13 mouse cellular contexts compared by ENCODE assay signal in the genomic region with DNA sequence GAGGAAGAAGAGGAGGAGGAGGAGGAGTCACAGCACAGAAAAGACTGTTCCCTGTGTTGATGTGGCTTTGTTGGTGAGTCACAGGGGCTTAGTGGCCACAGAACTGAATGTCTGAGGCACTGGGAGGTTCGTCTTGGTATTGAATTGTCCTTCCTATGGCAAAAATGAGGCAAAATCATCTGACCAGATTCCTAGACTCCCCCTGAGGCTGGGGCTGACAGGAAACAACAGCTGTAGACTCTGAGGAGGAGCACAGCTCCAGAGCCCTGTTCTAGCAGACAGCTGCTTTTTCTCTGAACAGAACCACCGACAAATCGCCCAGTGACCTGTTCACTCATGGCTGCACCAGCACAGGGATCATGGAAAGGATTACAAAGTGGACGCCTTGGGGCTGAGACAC.
DNase-seq lines count a peak whose midpoint lies in the region; ATAC-seq lines count a peak whose summit lies in the region.
"Had no signal": no experiment of that assay in that cellular context is flagged by ENCODE, and none has a peak within 500 bp of the region (broad histone marks: within the 10 kb centered on the region; RNA-seq: fewer than 3 reads in every experiment).

No protein-coding gene starts in this region.

- no peak overlapping the region for H3K4me3 ChIP-seq in heart, embryonic 14.5 days (ENCODE audit: control insufficient read depth in 1 of 2, insufficient read depth in 1 of 2, low read depth in 1 of 2, low read length in 2 of 2)
- no peak overlapping the region for H3K4me3 ChIP-seq in embryonic facial prominence, embryonic 14.5 days (ENCODE audit: low read depth, low read length)
- no peak overlapping the region for H3K4me3 ChIP-seq in midbrain, embryonic 13.5 days (replicated peaks)

- H3K27me3 ChIP-seq in heart, embryonic 14.5 days (ENCODE audit: control insufficient read depth, insufficient read depth, low read length) = no peaks in the 10 kb centered on the region
- H3K27me3 ChIP-seq in embryonic facial prominence, embryonic 14.5 days (replicated peaks; ENCODE audit: control insufficient read depth, insufficient read depth, low read length) = no peaks in the 10 kb centered on the region
- H3K27me3 ChIP-seq in midbrain, embryonic 13.5 days = no peaks in the 10 kb centered on the region; the same call in 1 of the 2 replicates

- H3K4me1 ChIP-seq in heart, embryonic 14.5 days (ENCODE audit: control insufficient read depth in 2 of 2, insufficient read depth in 2 of 2, low read length in 2 of 2) = peaks cover 7 to 8% of the 10 kb centered on the region in 2 experiments; a peak in 3 of 4 replicates
- peaks cover 38% of the 10 kb centered on the region for H3K4me1 ChIP-seq in embryonic facial prominence, embryonic 14.5 days (ENCODE audit: control insufficient read depth, insufficient read depth, low read length)
- H3K4me1 ChIP-seq in midbrain, embryonic 13.5 days (replicated peaks) = peaks cover 67% of the 10 kb centered on the region

- H3K36me3 ChIP-seq in heart, embryonic 14.5 days (ENCODE audit: control insufficient read depth, insufficient read depth, low read length) = no peaks in the 10 kb centered on the region
- no peaks in the 10 kb centered on the region for H3K36me3 ChIP-seq in embryonic facial prominence, embryonic 14.5 days (ENCODE audit: control insufficient read depth, insufficient read depth, low read length)
- H3K36me3 ChIP-seq in midbrain, embryonic 13.5 days = no peaks in the 10 kb centered on the region

- intact Hi-C loops in heart, postnatal 25 days (cut with DNase I) = loop anchor here (5.0 kb wide), 2 partner anchors 229 to 369 kb away; partner anchors contain the start of genes Chek2 and Hscb

- no peak overlapping the region for H3K4me2 ChIP-seq in heart, embryonic 14.5 days (ENCODE audit: low read length)
- no peak overlapping the region for H3K4me2 ChIP-seq in embryonic facial prominence, embryonic 14.5 days (ENCODE audit: low read depth, low read length)
- no peak overlapping the region for H3K4me2 ChIP-seq in midbrain, embryonic 13.5 days (replicated peaks)

- H3K27ac ChIP-seq in heart, embryonic 14.5 days (replicated peaks in 1 of 2; ENCODE audit: control insufficient read depth in 1 of 2, insufficient read depth in 1 of 2, low read depth in 2 of 2, low read length in 2 of 2) = peak overlapping the region; percentile 6 to 25; a peak in 1 of 4 replicates
- H3K27ac ChIP-seq in embryonic facial prominence, embryonic 14.5 days (replicated peaks; ENCODE audit: low read depth, low read length) = no peak overlapping the region; the same call in 1 of the 2 replicates
- H3K27ac ChIP-seq in midbrain, embryonic 13.5 days = peak overlapping the region; percentile 52

- WGBS in heart, embryonic 14.5 days = 40% methylated on average over 4 of the region's 4 CpGs
- WGBS in embryonic facial prominence, embryonic 14.5 days = 23% methylated on average over 4 of the region's 4 CpGs
- 29% methylated on average over 4 of the region's 4 CpGs for WGBS in midbrain, embryonic 13.5 days

- no peaks in the 10 kb centered on the region for H3K9me3 ChIP-seq in heart, embryonic 14.5 days (ENCODE audit: control insufficient read depth, low read length)
- H3K9me3 ChIP-seq in embryonic facial prominence, embryonic 14.5 days (ENCODE audit: control insufficient read depth, low read length) = no peaks in the 10 kb centered on the region
- no peaks in the 10 kb centered on the region for H3K9me3 ChIP-seq in midbrain, embryonic 13.5 days

- ATAC-seq in heart, embryonic 14.5 days (ENCODE audit: insufficient number of reproducible peaks, insufficient read depth, low FRiP score, low read depth) = no peak
- peak; percentile 56; the same call in 1 of the 2 replicates for ATAC-seq in embryonic facial prominence, embryonic 14.5 days (ENCODE audit: low read depth)
- ATAC-seq in midbrain, embryonic 13.5 days = no peak

- DNase-seq in heart, postnatal 25 days (ENCODE audit: low spot score) = no peak
- peak; percentile 85 for DNase-seq in 3T3-L1 (ENCODE audit: low read depth, low spot score)
- peak; percentile 81 for DNase-seq in embryonic facial prominence, embryonic 14.5 days (ENCODE audit: low spot score)
- no peak for DNase-seq in layer of hippocampus, adult 8-10 months (ENCODE audit: low spot score in 2 of 2)
- no peak for DNase-seq in layer of hippocampus, postnatal 25 days (ENCODE audit: extremely low spot score in 1 of 2, low spot score in 1 of 2)
- no peak for DNase-seq in left cerebral cortex, adult 8-10 months (ENCODE audit: low spot score in 2 of 2)
- DNase-seq: adrenal gland, adult 8-10 months; cerebellum, adult 9-10 months; liver; right cerebral cortex, postnatal 25 days; thymus, postnatal 36 days had no signal

- no peak overlapping the region for H3K9ac ChIP-seq in heart, embryonic 14.5 days (ENCODE audit: low read length)
- H3K9ac ChIP-seq in embryonic facial prominence, embryonic 14.5 days (ENCODE audit: low read depth, low read length) = no peak overlapping the region
- H3K9ac ChIP-seq in midbrain, embryonic 13.5 days (replicated peaks) = no peak overlapping the region

Comparison
In these comparisons a context has a peak if more than half of its experiments do, and no peak if none do; other contexts are left out.
1. DNase-seq: peak in 3T3-L1 (single experiment) and embryonic facial prominence, embryonic 14.5 days (single experiment); none in heart, postnatal 25 days (single experiment), layer of hippocampus, adult 8-10 months (0 of 2), layer of hippocampus, postnatal 25 days (0 of 2) and left cerebral cortex, adult 8-10 months (0 of 2).